Mouse (Mus musculus): ENCODE results near the gene Eif3a. TPM values are rescaled to one million over a fixed set of nuclear protein-coding genes. Genes with fewer than 3 reads are reported as not detected.

The Eif3a gene
- total RNA-seq (2023) = 194 TPM

GRCm38 (mm10) chr19:60790551-60791161 is at the start of gene Eif3a:
Eif3a (minus strand) TSS chr19:60790658.

GRCm38 (mm10) chr19:60811098-60812035 is 20.9 kb upstream of the Eif3a start, which contains the start of gene Fam45a:
Fam45a (plus strand) TSS chr19:60811585.

GRCm38 (mm10) chr19:60755438-60756191 is 34.8 kb downstream of the Eif3a start, which contains the start of gene Nanos1:
Nanos1 (plus strand) TSS chr19:60755987.

Other genes with a start within 250 kb of the Eif3a start
- 61.6 TPM for gene Cacul1, start 209.6 kb downstream of the Eif3a start, total RNA-seq (2023)
- 4.6 TPM for gene Nanos1, start 34.7 kb downstream of the Eif3a start, total RNA-seq (2023)
- 23.9 TPM for gene Fam45a, start 20.9 kb upstream of the Eif3a start, total RNA-seq (2023)
- 3.3 TPM for gene Sfxn4, start 70.8 kb upstream of the Eif3a start, total RNA-seq (2023)
- gene Prdx3, start 83.9 kb upstream of the Eif3a start, total RNA-seq (2023) = 51.3 TPM
- gene Grk5, start 99.1 kb upstream of the Eif3a start, total RNA-seq (2023) = 6.2 TPM